Mouse (Mus musculus) cerebellum, adult 2 months (tissue): Measurements from ENCODE around the gene Clnk.

Experiments used
- CTCF ChIP-seq: fragments of 200-500 bp; IDR thresholded peaks from 2 replicates; pipeline ENCODE4 v1.5.1; 2011; ENCODE audit warnings: low read depth, mild to moderate bottlenecking, control low read depth, low read length, moderate library complexity, borderline replicate concordance; ENCODE audit not compliant: insufficient read depth
- POLR2A ChIP-seq: fragments of 200-500 bp; IDR thresholded peaks from 2 replicates; pipeline ENCODE4 v1.6.1; 2011; ENCODE audit warnings: low read length, control low read depth, borderline replicate concordance; ENCODE audit not compliant: insufficient read depth

DNA sequence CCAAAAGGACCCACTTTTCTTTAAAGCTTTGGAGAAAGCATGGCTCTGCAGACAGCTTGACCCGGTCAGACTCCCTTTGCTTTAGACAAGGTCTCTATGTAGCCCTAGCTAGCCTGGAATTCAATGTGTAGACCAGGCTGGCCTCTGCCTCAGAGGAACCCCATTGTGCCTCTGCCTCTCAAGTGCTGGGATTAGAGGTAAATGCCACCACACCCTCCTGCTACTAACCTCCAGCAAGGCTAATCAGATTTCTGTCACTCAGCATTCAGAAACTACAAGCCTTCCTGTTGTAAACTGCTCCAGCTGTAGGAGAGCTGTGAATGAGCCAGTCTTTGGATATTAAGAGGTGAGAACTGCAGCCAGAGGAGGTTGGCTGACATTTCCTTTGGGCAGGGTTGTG lies 188.9 kb downstream of the Clnk start:
- TF ChIP-seq CTCF: no peak
- no peak for TF ChIP-seq POLR2A
